Mouse (Mus musculus) left cerebral cortex, adult 9 months (tissue): Measurements from ENCODE around the gene H2afy2.

Source experiments
- DNase-seq, 2 experiments: peaks; one replicate each; pipeline ENCODE4 v3.0.0; 2022; ENCODE audit warnings: low spot score in 2 of 2

Gene H2afy2

DNA sequence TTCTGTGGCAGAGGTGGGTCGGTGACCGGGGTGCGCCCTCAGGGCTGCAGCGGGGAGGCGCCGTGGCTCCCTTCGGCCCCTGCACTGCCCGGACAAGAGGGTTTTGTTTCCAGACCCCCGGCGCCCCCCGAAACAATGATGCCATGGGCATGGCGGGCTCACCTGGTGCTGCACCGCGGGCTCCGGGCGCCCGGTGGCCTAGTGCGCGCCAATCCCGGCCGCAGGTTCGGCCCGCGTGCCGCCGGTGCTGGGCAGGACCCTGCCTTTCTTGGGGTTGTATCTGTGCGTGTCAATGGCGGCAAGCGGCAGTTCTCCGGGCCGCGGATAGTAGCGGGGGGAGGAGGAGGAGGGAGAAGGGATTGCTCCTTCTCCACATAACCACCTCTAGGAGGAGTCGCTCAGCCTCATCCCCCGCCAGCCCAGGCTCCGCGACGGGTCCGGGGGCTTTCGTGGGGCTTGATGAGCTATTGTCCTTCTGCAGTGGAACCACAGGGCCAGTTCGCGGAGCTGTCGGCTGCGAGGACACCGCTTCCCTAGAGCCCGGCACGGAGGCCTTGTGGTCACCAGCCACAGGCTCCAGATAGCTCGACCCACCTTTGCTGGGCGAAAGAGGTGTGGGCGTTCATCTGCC is at the start of gene H2afy2:
Gene H2afy2 (minus strand): TSS at position 527 of the 631 bp plus-strand sequence.
- DNase-seq, result peak; percentile 37 to 75

DNA sequence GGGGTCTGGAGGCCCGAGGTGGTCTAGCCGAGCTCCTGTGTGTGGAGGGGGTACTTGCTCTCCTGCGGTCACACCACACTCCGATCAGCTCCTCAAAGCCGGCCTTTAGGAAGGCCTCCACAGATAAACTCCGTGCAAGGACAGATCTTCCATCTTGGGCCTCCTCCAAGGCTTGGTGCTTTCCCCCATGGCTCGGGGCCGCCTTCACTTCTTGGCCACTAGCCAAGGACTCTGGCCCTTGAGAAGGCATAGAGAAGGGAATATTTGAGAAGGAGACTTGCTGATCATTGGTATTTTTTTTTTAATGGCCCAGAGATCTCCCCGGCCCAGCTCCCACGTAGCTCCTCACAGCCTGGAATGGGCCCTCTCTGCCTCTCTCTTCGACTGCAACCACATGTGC is 48.8 kb upstream of the H2afy2 start:
- DNase-seq, result no peak

DNA sequence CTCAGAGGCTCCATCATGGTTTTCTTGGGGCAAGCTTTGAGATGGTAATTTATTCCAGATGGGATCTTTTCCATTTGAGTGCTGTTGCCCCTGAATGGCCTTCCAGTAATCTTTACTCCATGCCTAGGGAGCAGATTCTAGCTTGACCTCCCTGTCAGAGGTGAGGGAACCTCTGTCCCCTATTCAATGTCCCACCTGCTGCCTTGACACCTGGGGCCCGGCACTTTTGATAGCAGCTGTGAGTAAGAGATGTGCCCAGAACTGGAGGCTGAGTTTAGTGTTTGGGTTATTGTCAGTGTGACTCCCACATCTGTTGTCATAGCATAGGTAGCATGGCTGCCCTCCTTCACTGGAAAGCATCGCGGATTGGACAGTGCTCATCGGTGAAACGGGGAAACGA is 47.8 kb upstream of the H2afy2 start:
- DNase-seq, result no peak

DNA sequence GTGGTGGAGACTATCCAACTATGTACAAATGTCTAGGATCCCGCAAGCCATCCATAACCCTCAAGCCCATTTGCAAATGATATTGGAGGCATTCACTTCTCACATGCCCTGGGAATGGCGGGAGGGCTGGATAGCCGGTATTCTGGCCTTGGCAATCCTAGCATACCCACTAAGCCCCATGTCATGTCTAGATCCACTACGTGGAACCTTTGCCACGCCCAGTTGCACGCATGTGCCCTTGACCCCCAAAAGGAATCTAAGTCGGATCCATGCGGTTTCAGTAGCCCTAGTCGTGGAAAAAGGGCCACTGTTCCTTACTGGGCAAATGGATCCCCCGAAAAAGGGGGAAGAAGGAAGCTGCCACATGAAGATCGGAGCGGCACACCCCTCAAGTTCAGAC is 47.3 kb upstream of the H2afy2 start:
- DNase-seq, result no peak

DNA sequence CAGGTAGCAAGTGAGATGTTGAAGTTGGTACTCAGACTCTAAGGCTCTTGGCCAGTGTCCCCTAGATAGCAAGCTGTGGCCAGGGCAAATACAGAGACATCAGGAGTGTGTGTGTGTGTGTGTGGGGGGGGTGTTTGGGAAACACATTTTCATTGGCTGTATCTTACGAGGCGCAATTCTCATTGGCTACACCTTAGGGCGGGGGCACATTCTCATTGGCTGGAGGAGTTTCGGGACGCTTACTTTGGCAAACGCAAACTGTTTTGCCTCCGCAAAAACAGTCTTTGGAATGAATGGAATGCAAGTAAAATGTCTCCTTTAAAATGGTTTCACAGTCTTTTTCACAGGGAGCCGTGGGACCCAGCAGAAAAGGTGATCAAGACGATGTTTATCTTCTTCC is 46.9 kb upstream of the H2afy2 start:
- no peak for DNase-seq

DNA sequence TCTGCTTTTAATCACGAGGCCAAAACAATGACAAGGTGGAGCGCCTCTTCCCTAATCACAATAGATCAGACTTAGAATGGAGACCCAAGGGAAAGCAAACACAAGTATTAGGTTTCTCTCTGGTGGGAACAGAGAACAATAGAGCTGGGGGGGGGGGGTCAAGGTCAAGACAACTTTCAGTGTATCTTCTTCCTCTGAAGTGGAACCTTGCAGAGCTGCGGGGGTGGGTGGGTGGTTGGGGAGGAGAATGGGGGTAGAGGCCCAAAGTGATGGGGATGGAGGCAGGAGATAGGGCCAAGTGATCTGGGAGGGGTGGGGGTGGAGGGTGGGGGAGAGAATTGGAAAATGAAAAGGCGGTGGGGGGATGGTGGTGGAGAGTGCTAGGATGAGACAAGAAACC is 45.1 kb upstream of the H2afy2 start:
- DNase-seq, result no peak

DNA sequence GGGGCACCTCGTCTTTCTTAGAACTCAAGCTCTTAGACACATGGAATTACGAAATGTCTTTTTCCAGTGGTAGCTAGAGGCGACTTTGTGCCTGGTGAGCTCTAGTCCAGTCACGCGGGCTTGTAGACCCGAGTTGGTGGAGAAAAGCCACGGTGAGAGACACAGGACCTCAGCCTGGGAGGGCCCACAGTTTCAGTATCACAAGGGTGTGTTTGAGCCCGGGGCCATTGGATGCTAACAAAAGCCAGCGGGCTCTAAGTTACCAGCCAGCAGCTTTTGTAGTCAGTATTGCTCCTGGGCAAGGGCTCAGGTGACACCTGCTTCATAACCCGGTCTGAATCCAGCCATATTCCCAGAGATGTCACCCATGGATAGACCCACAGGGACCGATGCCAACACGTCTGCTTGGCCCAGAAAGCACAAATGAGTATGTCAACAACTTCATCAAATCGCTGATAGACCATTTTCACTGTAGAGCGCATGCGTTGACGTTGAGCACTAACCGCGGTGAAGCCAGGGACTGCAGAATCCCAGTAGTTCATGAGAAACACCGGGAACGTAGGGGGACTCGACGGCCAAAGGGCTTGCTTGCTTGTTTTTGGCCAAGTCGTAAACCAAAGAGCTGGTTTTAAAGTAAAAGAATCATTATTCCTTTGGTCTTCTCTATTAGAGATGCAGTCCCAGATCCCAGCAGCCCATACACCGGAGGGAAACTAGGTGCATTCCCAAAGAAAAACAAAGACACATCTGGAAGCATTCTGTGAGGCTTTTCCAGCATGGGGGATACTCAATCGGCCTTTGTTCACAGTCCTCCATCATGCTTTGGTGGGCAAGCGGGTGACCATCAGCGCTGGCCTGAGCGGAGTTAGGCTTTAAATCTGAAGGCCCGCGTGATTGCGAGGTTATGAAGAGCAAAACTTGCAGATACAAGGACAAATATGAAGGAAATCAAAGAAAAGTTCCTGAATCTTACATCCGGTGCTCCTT is 44.3 kb upstream of the H2afy2 start:
- DNase-seq, result no peak

DNA sequence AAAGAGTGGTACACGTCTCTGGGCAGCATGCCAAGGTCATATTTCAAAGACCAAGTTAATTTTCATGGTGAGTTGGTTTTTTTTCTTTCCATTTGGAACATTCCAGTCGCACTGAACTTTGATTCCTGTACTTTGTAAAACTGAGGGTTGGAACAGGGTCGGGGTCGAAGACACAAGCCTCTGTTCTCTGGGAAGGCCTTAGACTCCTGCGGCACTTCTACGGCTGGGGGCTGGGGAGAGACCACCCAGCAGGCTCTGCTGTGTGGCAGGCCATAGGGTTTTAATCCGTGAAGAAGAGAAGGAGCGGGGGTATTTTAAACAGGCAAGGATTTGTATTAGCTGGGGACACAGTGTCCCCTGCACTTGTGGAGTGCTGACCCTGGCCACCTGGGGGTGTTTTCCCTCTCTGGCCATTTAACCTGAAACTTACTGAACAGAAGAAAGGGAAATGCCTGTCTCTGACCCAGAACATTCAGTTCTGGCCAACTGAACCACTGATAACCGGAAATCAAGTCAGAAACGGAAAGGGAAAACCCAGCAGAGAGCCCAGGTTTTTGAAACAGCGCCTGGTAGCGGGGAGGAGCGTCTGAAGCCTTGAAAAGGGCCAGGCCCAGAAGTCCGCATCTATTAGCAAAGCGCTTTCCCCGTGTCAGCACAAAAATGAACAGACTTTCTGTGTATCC is 42.9 kb upstream of the H2afy2 start:
- DNase-seq, result no peak

DNA sequence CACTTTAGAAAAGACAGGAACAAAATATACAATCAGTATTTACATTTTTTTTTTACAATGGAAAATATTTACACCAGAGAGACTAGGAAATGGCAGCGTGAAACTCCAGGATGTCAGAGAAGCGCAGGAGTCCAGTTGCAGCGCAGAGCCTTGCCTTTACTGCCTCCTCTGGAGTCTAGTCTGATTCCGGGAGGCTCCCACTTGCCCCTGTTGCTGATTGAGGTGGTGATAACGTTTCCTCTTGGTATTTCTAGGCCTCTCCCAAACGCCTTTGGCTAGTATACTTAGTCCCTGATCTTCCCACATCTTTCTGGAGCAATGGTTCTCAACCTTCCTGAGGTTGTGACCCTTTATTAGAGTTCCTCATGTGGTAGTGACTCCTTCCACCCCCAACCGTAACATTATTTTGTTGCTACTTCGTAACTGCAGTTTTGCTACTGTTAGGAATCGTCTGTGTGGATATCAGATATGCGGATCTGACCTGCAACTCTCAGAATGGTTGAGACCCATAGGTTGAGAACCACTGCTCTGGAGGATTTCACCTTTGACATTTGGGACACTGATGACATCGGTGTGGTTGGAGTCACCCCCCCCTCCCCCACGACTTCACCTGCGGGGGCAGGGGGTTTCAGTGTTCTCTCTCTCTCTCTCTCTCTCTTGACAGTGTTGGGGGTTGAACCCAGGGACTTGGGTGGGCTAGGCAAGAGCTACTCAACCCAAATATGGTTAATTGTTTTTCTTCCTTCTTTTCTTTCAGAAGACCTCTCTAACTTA is 42.2 kb upstream of the H2afy2 start:
- DNase-seq, result no peak

DNA sequence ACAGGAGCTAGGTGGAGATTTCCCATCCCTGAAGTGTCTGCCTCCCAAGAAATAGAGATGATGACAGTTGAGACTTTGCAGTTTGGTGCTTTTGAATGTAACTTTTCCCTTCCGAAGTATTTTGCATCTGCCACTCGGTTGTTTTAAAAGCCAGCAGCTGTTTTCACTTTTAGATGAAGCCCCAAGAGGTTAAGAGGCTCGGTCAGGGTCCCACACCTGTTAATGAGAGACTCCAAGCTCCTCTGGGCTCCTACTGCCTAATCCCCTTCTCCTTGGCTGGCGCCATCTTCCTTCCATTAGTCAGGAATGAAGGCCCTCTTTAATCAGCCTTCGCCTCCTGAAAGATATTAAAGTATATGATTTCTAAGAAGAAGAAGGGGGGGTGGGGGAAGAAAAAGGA is 41.6 kb upstream of the H2afy2 start:
- DNase-seq, result no peak

DNA sequence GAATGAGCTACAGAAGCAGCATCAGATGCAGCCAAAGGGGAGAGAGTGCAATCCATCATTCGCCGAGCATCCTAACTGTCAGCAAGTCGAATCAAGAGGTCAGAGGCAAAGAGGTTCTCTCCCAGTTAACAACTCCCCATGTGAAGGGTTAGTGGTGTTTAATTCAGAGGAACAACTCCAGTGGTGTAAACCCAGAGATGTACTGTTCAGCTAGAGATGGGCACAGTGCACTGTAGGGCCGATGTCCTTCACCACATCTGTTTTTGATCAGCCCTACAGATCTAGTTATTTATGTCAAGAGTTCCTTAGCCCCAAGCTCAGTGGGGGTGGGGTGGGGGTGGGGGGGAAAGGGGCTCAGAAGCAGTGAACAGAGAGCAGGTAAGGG is 39.8 kb upstream of the H2afy2 start:
- no peak for DNase-seq

DNA sequence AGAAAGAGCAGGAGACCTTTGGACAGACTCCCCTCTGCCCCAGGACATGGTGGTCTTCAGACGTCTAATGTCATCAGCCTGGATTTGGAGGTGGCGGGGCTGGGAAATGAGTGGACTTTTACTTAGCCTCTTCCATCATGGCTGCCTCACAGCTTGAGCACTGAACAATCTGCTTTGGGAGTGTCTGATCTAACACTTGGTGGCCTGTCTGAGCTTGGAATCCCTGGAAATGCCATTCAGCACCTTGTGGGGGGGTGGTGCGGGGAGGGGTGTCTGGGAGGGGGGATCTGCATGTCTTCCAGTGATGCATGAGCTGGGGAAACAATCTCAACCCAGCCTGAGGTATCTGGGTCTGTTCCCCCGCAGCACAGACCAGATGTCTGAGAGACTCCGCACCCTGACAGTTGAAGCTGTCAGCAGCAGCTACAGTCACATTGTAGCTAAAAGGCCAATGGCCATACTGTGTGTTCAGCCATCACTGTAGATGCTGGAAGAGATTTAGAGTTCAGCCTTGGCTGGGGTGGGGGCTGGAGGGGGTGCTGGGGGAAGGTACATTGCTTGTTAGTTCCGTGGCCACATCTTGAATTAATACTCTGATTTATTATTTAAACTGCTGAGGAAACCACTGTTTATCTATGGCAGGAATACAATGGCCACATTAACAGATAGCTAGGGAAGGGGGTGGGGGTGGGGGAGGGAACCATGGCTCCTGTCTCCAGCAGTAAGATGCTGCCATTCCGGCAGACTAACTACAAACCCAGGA is 39.2 kb upstream of the H2afy2 start:
- no peak for DNase-seq

DNA sequence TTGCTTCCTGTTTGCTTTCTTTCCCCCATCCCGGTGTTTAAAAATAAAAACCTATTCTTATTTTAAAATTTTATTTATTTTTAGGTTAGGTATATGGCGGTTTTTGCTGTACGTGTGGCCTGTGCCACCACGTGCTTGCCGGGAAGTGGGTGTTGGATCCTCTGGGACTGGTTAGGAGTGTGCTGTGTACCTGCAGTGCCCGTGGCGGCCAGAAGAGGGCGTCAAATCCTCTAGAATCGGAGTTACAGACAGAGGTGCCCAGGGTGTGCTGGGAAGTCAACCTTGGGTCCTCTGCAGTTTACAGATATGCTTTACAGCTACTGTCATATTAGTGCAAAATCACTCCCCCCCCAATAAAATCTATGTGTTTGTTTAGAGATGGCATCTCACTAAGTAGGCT is 36.1 kb upstream of the H2afy2 start:
- no peak for DNase-seq

DNA sequence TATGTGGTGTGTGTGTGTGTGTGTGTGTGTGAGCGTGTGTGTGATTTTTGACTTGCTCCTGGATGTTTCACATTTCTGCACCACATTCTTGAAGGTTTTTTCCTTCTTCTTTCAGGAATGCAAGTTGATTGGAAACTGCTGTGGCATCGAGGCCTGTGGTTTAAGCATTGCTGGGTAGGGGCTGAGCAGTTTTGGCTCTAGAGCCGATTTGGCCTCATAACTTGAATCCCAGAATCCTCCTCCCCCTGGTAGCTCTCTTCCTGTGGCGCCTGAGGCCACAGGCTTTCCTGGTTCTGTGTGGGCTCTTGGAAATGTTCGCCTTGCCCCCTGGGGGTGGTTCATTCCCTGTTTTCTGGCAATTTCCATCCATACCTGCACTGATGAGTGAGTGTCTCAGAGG is 28.0 kb upstream of the H2afy2 start:
- DNase-seq, result no peak

DNA sequence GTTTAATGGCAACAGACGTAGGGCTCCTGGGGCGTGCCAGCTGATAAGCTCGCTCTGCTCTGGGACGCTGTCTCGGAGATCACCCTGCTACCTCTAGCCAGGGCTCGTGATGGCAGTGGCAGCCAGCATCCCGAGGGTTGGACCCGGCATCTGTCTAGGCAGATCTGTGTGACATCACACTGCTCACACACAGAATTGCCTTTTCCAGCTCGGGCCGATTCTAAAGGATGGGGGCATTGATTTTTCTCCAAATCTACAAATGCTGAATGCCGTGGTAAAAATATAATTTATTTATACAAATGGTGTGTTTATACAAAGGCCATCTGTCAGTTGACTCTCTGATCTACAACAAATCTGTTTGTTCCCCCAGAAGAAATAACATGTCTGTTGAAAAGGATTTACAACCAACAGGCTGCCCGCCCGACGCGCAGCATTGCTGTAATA is 14.2 kb upstream of the H2afy2 start:
- no peak for DNase-seq

DNA sequence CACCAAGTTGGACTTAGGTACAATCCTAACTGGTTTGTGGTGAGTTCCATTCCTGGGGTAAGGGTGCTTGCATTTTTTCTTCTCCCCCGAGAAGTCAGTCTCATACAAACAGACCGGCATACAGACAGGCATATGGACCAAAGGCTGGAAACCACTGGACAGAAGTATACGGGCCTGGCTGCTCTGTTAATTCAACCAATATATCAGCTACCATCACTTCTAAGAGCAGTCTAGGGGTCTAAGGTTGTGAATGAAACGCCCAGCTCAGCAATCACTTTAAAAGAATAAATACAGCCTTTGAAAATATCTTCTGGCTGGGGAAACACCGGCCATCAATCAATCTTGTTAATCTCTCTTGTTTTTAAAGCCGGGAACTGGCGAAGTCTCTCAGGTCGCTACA is 11.5 kb upstream of the H2afy2 start:
- DNase-seq, result no peak

DNA sequence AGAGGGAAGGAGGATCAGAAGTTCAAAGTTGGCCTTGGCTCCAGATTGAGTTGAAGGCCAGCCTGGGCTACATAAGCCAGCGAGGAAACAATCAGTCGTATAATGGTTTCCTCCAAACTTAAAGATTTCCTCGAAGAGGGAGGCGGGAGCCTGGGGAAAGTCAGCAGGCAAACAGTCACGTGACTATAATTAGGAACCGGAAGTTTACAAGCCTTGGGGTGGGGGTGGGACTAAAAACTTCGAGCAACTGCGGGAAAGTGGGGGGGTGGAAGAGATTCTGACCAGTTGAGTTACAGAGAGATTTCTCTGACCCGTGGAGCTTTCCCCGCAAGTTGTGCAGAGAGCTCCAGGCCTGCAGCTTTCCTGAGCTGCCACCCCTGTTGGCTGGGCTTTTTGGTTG is 11.0 kb upstream of the H2afy2 start:
- DNase-seq, result no peak

DNA sequence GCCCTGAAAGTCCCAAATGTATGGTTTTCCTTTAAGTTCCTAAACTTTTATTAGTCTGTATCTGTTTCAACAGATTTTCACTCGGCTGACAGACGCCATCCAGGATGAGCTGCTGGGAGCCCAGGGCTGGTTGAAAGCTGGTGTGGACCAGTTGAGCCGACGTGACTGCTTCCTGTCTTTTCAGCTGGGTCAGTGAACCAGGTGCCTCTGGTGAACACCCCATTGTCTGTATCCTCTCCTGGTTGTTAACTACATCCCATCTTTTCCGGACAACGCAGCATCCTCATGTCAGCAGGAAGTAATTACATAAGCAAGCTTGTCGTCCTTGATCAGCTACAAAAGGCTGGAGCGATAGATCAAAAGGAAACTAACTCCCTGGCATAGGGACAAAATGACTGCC is 9.1 kb upstream of the H2afy2 start:
- DNase-seq, result no peak

DNA sequence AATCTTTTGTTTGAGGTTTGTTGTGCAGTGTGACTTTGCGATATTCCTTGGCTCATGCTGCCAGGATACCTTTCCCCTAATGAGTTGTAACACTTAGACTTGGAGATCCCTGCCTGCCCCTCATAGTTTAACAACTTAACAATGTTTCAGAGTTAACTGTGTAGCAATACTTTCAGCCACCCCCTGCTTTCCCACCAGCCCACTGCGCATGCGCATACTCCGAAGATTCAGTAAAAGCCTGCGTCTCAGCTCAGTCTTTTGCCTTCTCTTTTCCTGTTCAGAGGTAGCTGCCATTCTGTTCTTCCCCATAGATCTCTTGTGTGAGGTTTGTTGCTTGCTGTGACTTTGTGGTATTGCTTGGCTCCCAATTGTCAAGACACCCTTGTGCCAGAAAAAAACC is 4.6 kb upstream of the H2afy2 start:
- no peak for DNase-seq

DNA sequence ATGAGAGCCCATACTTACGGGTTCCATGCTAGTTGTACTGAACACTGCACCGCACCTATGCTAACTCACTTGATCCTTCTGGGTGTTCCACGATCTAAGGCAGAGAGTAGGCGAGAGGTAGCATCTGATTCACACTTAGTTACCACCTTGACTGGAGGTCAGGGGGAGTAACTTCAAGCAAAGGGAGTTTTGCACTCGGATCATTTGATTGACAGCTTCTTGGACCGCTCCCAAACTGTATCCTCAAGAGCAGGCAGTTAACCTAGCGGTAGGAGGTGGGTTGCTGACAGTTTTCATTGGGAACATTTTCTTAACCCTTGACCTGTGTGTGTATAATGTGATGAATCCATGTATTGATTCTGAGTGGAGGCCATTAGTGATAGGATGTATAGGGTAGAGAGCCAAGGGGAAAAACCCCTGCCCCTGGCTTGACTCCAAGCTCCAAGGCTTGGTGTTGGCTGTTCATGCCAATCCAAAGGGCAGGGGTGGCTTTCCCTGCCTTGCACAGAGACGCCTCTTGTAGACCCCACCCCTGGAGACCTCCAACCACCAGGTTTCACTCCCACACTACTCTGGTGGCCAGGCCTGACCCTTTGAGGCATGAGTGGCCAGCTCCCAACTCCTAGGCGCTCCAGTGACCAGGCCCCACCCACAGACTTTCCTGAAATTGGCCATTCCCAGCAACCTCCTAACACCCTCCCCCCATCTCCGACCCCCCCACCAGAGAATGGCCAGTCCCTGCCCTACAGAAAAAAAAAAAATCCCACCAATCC is 3.8 kb upstream of the H2afy2 start:
- DNase-seq, result no peak
